Mouse (Mus musculus): ENCODE results near the gene Dab2.

DNA sequence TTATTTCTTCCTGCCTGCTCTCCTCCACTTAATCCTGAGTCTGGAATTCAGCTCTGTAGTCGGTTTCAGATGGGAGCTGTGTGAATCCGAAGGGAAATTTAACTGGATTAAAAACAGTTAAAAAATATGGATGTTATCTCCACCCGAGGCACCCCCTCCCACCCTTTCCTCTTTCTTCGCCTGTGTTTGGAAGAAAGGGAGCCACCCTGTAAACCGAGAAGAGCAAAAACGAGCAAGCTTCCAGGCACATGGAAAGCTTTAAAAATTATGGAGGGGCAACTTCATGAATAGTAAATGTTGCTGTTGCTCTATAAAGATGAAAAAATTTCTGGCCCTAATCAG is 88.1 kb downstream of the Dab2 start:
- TF ChIP-seq EP300 (optimal IDR thresholded peaks at IDR 0.05) (no peak), CTCF (IDR thresholded peaks at IDR 0.05; ENCODE audit: low read depth) (no peak)

Measured in stomach, postnatal 0 days (tissue).